Mouse (Mus musculus) spleen, postnatal 0 days (tissue): ENCODE measurements around the gene Glyr1. TPM values are rescaled to one million over a fixed set of nuclear protein-coding genes. Genes with fewer than 3 reads are reported as not detected.

Experiments used
- polyA plus RNA-seq: library from polyadenylated mRNA; unstranded; fragments of >200 nt; fragmentation: Nextera tagmentation; extraction: Ambion mirVana; gene quantifications from 2 replicates; pipeline ENCODE4 v1.2.1, GENCODE M21; 2015

Gene Glyr1
- polyA plus RNA-seq: 44.9 and 52.4 TPM in 2 replicates

DNA sequence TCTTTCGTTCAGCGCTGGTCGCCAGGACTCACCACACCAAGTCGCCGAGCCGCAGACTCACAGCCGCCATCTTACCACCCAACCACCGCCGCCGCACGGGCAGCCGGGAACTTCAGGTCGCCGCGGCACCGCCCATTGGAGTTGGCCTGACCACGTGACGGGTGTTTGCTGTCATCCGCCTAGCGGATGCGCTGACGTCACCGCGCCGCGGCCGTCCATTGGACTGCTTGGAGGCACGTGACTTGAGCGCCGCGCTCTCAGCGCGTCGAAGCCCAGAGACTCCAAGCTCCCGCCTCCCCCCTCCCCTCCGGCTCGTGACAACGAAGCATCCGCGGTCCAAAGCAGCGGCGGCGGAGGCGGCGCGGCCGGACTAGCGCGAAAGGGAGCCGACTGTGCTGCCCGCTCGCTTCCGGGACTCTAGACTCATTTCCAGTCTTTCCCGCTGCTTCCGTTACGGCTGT, at the start of gene Glyr1, which contains the start of gene Ubn1:
Gene Glyr1 (minus strand): TSS at position 90 of the 461 bp plus-strand sequence.
Gene Ubn1 (plus strand): TSS at position 284 of the 461 bp plus-strand sequence.

DNA sequence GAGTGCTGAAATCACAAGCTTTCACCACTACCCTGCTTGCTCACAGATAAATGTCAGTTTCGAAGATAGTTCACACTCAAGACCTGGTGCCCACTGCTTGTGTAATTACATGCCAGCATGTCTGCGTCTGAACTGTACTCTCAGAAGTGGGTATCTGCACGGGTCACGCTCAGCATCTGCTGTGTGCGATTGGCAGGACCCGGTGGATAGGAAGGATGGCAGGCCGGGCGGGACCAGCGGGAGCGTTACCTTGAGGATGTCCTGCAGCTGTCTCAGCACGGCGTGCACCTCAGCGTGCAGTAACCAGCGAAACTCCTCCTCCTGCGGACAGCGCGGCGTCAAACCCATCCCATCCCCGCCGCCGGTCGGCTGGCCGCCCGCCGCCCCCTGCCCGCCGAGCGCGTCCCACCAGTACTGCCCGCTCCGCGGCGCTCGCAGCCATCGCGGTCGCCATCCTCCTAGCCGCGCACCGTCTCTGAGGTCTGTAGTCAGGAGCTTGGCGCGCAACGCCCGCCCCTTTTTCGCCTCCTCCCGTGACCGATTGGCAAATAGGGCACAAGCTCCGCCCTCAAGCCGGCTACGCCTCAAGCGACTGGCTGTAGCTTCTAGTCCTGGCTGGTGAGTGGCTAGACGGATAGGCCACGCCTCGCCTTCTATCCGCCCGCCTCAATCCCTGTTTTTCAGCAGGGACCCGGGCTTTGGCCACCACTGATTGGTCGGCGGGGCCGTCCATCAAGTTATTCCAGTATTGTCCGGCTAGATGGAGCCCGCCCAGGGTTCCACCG, 36.4 kb downstream of the Glyr1 start, which contains the start of gene Rogdi:
Gene Rogdi (minus strand): TSS at position 500 of the 785 bp plus-strand sequence.

DNA sequence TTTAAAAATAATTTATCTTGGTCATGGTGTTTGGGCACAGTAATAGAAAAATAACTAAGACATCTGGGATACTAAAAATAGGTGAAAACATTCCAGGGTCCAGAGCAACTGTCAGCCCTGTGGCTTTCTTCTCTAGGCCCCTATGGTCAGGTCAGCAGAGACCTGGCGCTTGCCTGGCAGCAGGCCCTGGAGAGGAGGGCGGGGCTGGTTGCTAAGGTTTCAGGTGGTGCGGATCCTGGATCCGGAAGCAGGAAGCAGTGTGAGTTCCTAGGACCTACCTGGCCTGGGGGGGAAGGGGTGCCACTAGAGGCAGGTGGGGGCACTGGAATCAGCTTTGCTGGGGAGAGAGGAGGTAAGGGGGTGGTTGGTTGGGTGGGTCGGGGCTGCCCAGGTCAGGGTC, 42.6 kb downstream of the Glyr1 start, which contains the start of gene Smim22:
Gene Smim22 (plus strand): TSS at position 222 of the 400 bp plus-strand sequence.

DNA sequence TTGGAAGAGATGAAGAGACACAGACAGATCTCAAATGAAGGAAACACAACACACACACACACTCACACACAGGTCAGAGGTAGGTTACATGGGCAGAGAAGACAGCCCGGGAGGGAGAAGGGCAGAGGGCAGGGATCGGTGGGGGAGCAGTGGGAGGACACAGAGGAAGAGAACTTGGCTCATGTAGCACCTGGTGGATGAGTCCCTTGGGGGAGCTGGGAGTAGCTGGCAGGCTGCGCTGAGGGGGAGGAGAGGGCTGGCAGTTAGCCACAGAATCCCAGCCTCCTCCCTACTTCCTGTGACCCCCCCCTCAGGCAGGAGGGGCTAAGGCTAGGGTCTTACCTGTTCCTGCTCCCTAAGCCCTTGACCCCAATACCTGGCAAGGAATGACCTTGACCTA, 52.1 kb downstream of the Glyr1 start, which contains the start of gene Sept12:
Gene Sept12 (minus strand): TSS at position 300 of the 400 bp plus-strand sequence.

Other genes starting within 250 kb of the Glyr1 start
- gene 4930562C15Rik, start 214.4 kb downstream of the Glyr1 start, polyA plus RNA-seq: 0.15 and 0.16 TPM in 2 replicates
- 16.4 and 19.0 TPM in 2 replicates for gene Ubald1, start 169.5 kb downstream of the Glyr1 start, polyA plus RNA-seq
- 19.1 and 26.0 TPM in 2 replicates for gene Mgrn1, start 163.6 kb downstream of the Glyr1 start, polyA plus RNA-seq
- gene Nudt16l1, start 111.1 kb downstream of the Glyr1 start, polyA plus RNA-seq: 51.6 and 63.7 TPM in 2 replicates
- gene Anks3, start 85.7 kb downstream of the Glyr1 start, polyA plus RNA-seq: 18.0 and 23.1 TPM in 2 replicates
- gene Sept12, start 52.0 kb downstream of the Glyr1 start, polyA plus RNA-seq: 0.11 TPM in 1 of 2 replicates, not detected in the other
- 1.1 and 1.8 TPM in 2 replicates for gene Smim22, start 42.6 kb downstream of the Glyr1 start, polyA plus RNA-seq
- gene Rogdi, start 36.3 kb downstream of the Glyr1 start, polyA plus RNA-seq: 41.5 and 49.4 TPM in 2 replicates
- 16.3 and 16.7 TPM in 2 replicates for gene Ubn1, start 194 bp upstream of the Glyr1 start, polyA plus RNA-seq
- 0.91 and 1.3 TPM in 2 replicates for gene Ppl, start 82.6 kb upstream of the Glyr1 start, polyA plus RNA-seq
- 0.04 TPM in 1 of 2 replicates, not detected in the other for gene Sec14l5, start 97.2 kb upstream of the Glyr1 start, polyA plus RNA-seq
- 13.2 and 14.6 TPM in 2 replicates for gene Nagpa, start 154.1 kb upstream of the Glyr1 start, polyA plus RNA-seq
- 11.2 and 13.8 TPM in 2 replicates for gene AU021092, start 172.4 kb upstream of the Glyr1 start, polyA plus RNA-seq
- gene Alg1, start 183.8 kb upstream of the Glyr1 start, polyA plus RNA-seq: 15.1 and 17.8 TPM in 2 replicates
- 12.7 and 15.8 TPM in 2 replicates for gene Eef2kmt, start 206.1 kb upstream of the Glyr1 start, polyA plus RNA-seq